Mouse (Mus musculus) liver, embryonic 16.5 days (tissue): ENCODE results near the gene Abcb6. TPM values are rescaled to one million over a fixed set of nuclear protein-coding genes. Genes with fewer than 3 reads are reported as not detected.

Experiments
- ATAC-seq: fragments of 200-750 bp; cut with Nextera tagmentation; 2 replicates; pipeline ENCODE4 v1.8.0; 2017; ENCODE audit warnings: low read depth, mild to moderate bottlenecking, moderate number of reproducible peaks, moderate library complexity
- H3K27ac ChIP-seq: fragments of 300-500 bp; sonication (generic); 2 replicates; pipeline ENCODE4 v1.5.1; 2014; ENCODE audit warnings: mild to moderate bottlenecking, low read length
- H3K27me3 ChIP-seq: fragments of 300-500 bp; sonication (generic); 2 replicates; pipeline ENCODE4 v1.6.1; 2014; ENCODE audit warnings: low read depth, low read length, mixed read lengths; ENCODE audit not compliant: control insufficient read depth, insufficient read depth
- H3K36me3 ChIP-seq: fragments of 300-500 bp; sonication (generic); 2 replicates; pipeline ENCODE4 v1.6.1; 2014; ENCODE audit warnings: mild to moderate bottlenecking; ENCODE audit not compliant: control insufficient read depth, insufficient read depth
- H3K4me1 ChIP-seq: fragments of 300-500 bp; sonication (generic); 2 replicates; pipeline ENCODE4 v1.6.1; 2014; ENCODE audit warnings: low read depth, low read length, mixed read lengths; ENCODE audit not compliant: control insufficient read depth
- H3K4me2 ChIP-seq: fragments of 300-500 bp; sonication (generic); 2 replicates; pipeline ENCODE4 v1.6.1; 2014; ENCODE audit warnings: low read depth, low read length, mixed read lengths
- H3K4me3 ChIP-seq: fragments of 300-500 bp; sonication (generic); 2 replicates; pipeline ENCODE4 v1.5.1; 2014; ENCODE audit warnings: low read depth, mild to moderate bottlenecking, low read length
- H3K9ac ChIP-seq: fragments of 300-500 bp; sonication (generic); 2 replicates; pipeline ENCODE4 v1.6.1; 2014; ENCODE audit warnings: low read depth, low read length
- H3K9me3 ChIP-seq: fragments of 300-500 bp; sonication (generic); replicated peaks from 2 replicates; pipeline ENCODE4 v1.6.1; 2016; ENCODE audit warnings: low read length; ENCODE audit not compliant: control insufficient read depth
- WGBS: fragments of 180-500 bp; shearing (Covaris S2); extraction: QIAGEN DNeasy Blood & Tissue Kit; methylation state at CpG from one replicate; pipeline ENCODE4 v1.1.7; 2014; ENCODE audit not compliant: insufficient replicate concordance; 5-methylcytosine and 5-hydroxymethylcytosine counted together
- polyA plus RNA-seq: library from polyadenylated mRNA; unstranded; fragments of >200 nt; fragmentation: Nextera tagmentation; extraction: Ambion mirVana; gene quantifications from 2 replicates; pipeline ENCODE4 v1.2.1, GENCODE M21; 2015

Gene Abcb6
- polyA plus RNA-seq, 1 experiment from 2014 or later: 56.5 TPM

DNA sequence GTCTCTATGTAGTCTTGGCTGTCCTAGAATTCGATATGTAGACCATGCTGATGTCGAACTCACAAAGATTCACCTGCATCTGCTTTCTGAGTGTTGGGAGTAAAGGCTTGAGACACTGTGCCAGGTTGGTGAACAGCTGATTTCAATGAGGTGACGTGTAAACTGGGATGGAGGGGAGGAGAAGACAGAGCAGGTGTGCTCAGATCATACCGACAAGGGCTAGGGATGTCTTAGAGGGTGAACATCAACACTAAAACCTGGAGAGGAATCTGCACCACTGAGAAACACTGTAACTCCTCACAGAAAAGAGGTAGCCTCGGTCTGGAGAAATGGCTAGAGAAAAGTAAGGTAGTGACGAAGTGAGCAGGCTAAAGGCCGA is 12.1 kb downstream of the Abcb6 start:
- H3K4me3 ChIP-seq: peak overlapping the region; percentile 76
- H3K4me1 ChIP-seq: peaks cover 30% of the 10 kb centered on the region
- H3K9me3 ChIP-seq: no peaks in the 10 kb centered on the region
- H3K36me3 ChIP-seq: peaks cover 30% of the 10 kb centered on the region
- peak overlapping the region; percentile 75 for H3K4me2 ChIP-seq
- H3K27ac ChIP-seq: peak overlapping the region; percentile 95
- 4% methylated on average over 7 of the region's 7 CpGs for WGBS
- peak; percentile 9; the same call in 1 of the 2 replicates for ATAC-seq
- peak overlapping the region; percentile 88 for H3K9ac ChIP-seq
- H3K27me3 ChIP-seq: no peaks in the 10 kb centered on the region

DNA sequence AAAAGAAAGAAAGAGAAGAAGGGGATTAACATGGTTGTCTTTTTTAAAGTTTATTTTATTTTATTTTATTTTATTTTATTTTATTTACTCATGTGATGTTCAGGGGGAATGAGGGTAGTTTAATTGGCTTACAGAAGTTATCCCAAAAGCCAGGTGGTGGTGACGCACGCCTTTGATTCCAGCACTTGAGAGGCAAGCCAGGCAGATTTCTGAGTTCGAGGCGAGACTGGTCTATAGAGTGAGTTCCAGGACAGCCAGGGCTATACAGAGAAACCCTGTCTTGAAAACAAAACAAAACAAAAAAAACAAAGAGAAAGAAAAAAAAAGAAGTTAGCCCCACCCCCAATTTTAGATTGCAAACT is 20.0 kb downstream of the Abcb6 start:
- ATAC-seq: peak; percentile 44; the same call in 1 of the 2 replicates
- peak overlapping the region; percentile 33 for H3K4me2 ChIP-seq
- no peaks in the 10 kb centered on the region for H3K27me3 ChIP-seq
- no peak overlapping the region for H3K9ac ChIP-seq
- H3K36me3 ChIP-seq: no peaks in the 10 kb centered on the region
- H3K9me3 ChIP-seq: no peaks in the 10 kb centered on the region
- peaks cover 18% of the 10 kb centered on the region for H3K4me1 ChIP-seq
- peak overlapping the region; percentile 84 for H3K27ac ChIP-seq
- no peak overlapping the region for H3K4me3 ChIP-seq
- 25% methylated on average over 4 of the region's 4 CpGs for WGBS

DNA sequence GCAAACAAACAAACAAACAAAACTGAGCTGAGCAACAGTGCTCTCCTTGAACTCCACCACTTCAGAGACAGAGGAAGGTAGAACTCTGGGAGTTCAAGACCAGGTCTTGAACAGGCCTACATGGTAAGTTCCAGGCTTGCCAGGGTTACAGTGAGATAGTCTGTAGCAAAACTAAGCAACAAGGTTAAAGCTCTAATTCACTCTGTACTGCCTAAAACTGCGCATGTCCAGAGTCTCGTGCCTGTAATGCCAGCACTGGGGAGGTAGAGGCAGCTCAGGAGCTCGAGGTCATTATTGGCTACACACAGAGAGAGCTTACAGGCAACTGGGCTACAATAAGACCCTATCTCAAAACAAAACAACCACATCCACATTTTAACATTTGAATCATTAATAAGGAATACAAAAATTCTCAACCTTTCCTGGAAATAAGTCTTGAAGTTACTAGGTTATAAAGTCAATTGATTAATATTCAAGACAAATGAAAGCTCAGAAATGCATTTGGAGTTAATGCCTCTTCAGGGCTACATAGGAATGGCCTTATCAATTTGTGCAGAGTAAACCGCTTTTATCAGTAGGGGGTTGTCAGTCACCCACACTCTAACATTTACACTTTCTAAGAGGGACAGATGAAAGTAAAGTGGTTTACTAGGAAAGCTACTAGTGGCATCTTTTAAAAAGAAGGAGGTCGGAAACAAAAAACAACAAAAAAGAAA is 20.5 kb downstream of the Abcb6 start:
- Histone ChIP-seq H3K4me1 (peaks cover 23% of the 10 kb centered on the region), H3K27ac (peak overlapping the region; percentile 84), H3K9ac (peak overlapping the region; percentile 50; the same call in 1 of the 2 replicates), H3K9me3 (no peaks in the 10 kb centered on the region), H3K4me3 (no peak overlapping the region), H3K36me3 (no peaks in the 10 kb centered on the region), H3K27me3 (no peaks in the 10 kb centered on the region), H3K4me2 (peak overlapping the region; percentile 18; the same call in 1 of the 2 replicates)
- ATAC-seq: peak; percentile 96
- 32% methylated on average over 5 of the region's 5 CpGs for WGBS

DNA sequence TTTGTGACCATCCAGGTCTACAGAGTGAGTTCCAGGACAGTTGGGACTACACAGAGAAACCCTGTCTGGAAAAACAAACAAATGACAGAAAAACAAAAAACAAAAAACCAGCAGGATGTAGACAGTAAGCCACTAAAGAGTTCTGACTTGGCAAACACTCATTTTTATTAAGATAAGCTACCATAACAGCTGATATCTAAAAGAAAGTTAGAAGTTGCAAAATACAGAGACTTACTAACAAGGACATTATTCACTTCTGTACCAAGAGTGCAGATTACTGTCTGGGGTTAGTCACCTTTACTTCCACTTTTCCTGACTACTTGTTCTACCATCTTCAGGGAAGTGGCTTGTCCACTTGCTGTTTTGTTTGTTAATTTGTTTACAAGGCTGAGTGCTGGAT is 21.2 kb downstream of the Abcb6 start:
- H3K27ac ChIP-seq: peak overlapping the region; percentile 84
- H3K36me3 ChIP-seq: no peaks in the 10 kb centered on the region
- peaks cover 23% of the 10 kb centered on the region for H3K4me1 ChIP-seq

DNA sequence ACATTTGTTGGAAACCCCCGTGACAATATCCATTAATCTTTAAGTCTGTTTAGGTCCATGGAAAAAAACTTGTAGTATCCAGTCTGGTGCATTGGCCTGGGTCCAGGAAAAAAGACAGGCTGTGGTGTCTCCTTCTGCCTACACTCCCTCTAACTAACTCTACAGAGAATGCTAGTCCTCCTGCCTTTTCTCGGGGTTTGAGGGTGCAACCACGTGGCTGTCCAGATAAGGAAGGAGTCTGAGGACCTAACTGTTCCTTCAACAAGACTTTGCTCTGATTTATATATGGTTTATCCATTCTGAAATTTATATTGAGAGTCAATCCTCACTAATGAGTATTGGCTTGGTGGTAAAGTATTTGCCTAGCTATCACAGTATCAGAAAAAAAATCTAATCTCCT is 24.4 kb downstream of the Abcb6 start:
- Histone ChIP-seq H3K4me1 (peaks cover 23% of the 10 kb centered on the region), H3K9ac (no peak overlapping the region), H3K27ac (no peak overlapping the region), H3K36me3 (no peaks in the 10 kb centered on the region), H3K27me3 (no peaks in the 10 kb centered on the region), H3K4me2 (no peak overlapping the region), H3K9me3 (no peaks in the 10 kb centered on the region), H3K4me3 (no peak overlapping the region)
- ATAC-seq: no peak
- WGBS: 34% methylated on average over 3 of the region's 3 CpGs

More for the DNA sequence above, 21.2 kb downstream of the Abcb6 start:
- no peak overlapping the region for H3K4me3 ChIP-seq
- no peaks in the 10 kb centered on the region for H3K9me3 ChIP-seq
- no peak for ATAC-seq
- H3K4me2 ChIP-seq: no peak overlapping the region
- H3K27me3 ChIP-seq: no peaks in the 10 kb centered on the region
- no peak overlapping the region for H3K9ac ChIP-seq

DNA sequence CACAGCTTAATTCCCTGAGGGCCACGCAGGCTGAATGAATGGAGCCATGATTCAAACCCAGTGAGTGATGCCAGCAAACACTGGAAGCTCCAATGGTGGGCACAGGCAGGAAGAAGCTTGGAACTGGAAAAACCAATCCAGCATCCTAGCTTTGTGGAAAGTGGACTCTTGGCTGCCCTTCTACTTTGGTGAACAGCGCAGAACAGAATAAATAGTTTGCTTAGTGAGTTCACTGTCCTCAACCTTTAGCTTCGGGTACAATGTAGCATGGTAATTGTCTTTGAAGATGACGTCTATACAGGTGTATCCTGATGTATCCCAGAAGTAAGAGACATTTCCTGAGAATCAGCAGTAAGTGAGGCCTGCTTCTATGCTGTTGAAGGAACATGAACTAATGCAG is 31.5 kb downstream of the Abcb6 start:
- H3K36me3 ChIP-seq: peaks cover 49% of the 10 kb centered on the region
- 78% methylated on average over 4 of the region's 4 CpGs for WGBS
- H3K27me3 ChIP-seq: no peaks in the 10 kb centered on the region
- no peak overlapping the region for H3K9ac ChIP-seq
- no peak overlapping the region for H3K27ac ChIP-seq
- ATAC-seq: peak; percentile 25; the same call in 1 of the 2 replicates
- no peak overlapping the region for H3K4me2 ChIP-seq
- peaks cover 41% of the 10 kb centered on the region for H3K4me1 ChIP-seq
- no peak overlapping the region for H3K4me3 ChIP-seq
- no peaks in the 10 kb centered on the region for H3K9me3 ChIP-seq

DNA sequence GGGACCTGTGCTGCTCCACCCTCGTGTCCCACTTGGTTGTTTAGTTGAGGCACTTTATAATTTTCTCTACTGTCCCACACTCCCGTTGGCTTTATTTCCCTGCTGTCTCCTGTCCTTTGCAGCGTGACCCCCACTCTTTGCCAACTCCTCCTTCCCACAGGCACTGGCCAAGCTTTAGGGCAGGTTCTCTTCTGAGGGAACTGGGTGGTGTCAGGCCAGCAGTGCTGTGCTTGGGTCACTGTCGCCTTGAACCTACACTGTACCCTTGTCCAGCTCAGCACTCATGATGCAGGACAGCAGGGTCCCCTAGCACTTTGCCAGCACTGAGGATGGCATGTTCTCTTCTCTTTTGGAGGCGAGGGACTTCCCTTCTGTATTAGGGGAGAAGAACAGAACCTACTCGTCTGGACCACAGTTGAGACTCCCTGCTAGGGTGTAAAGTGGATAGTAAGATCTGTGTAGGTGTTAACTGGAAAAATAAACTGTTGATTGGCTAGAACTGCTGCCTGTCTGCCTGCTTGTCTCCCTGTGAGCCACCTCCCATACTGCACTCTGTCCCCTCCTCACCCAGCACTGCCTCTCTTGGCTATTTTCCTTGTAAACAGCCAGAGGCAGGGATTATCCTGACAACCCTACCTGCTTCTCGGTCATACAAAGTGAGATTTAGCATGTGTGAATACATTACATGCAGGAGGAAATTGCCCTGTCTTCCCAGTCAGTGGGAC is 32.6 kb downstream of the Abcb6 start:
- peaks cover 43% of the 10 kb centered on the region for H3K4me1 ChIP-seq
- WGBS: 78% methylated on average over 7 of the region's 7 CpGs
- no peaks in the 10 kb centered on the region for H3K9me3 ChIP-seq
- ATAC-seq: no peak
- no peak overlapping the region for H3K4me2 ChIP-seq
- no peak overlapping the region for H3K4me3 ChIP-seq
- H3K9ac ChIP-seq: no peak overlapping the region
- no peaks in the 10 kb centered on the region for H3K27me3 ChIP-seq
- peak overlapping the region; percentile 28; the same call in 1 of the 2 replicates for H3K27ac ChIP-seq
- H3K36me3 ChIP-seq: peaks cover 49% of the 10 kb centered on the region

DNA sequence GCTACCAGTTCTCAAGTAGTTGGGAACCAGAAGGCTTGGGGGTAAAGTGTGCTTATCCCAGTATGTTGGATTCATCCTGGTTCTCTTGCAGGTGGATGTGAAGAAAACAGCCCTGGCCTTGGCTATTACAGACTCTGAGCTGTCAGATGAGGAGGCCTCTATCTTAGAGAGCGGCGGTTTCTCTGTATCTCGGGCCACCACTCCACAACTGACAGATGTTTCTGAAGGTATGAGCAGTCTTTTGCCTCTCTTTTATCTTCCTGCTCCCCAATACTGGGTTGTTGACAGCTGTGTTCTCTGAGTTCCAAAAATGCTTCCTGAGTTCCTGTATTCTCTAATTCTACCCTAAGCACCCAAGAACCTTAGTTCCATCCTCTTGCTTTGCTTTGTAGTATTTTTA is 34.6 kb downstream of the Abcb6 start:
- Histone ChIP-seq H3K4me2 (peak overlapping the region; percentile 91), H3K9me3 (no peaks in the 10 kb centered on the region), H3K4me1 (peaks cover 43% of the 10 kb centered on the region), H3K4me3 (peak overlapping the region; percentile 14), H3K36me3 (peaks cover 49% of the 10 kb centered on the region), H3K9ac (0 out of 2 replicates have a peak overlapping the region, but pooled peaks have one; percentile 14), H3K27ac (peak overlapping the region; percentile 49), H3K27me3 (no peaks in the 10 kb centered on the region)
- 24% methylated on average over 3 of the region's 3 CpGs for WGBS
- no peak for ATAC-seq
